Comparison of ENCODE assay signal across 16 mouse cellular contexts in the genomic region with DNA sequence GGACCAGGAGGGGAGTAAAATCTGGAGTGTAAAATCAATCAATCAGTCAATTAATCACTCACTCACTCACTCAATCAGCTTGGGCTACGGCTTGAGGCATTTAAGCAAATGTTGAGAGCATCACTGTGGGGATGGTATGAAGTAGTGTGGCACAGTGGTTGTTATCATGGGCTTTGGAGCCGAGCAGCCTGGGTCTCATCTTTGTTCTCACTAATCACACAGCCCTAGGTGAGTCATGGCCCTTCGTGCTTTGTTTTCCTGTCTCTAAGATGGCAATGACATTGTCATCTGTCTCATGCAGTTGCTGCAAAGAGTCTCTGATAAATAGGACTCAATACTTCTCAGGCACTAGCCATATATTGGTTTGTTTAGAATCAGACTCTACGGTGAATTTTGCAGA.
A peak's percentile ranks its signal among the peaks of the same experiment; 100 is the strongest.
DNase-seq lines count a peak whose midpoint lies in the region.
"Had no signal": no experiment of that assay in that cellular context is flagged by ENCODE, and none has a peak within 500 bp of the region (broad histone marks: within the 10 kb centered on the region; RNA-seq: fewer than 3 reads in every experiment).

No protein-coding gene starts in this region.

- DNase-seq in adrenal gland, adult 2 months = peak; percentile 34
- no peak for DNase-seq in adrenal gland, postnatal 14 days
- DNase-seq in adrenal gland, postnatal 36 days = peak; percentile 19 to 31
- no peak for DNase-seq in adrenal gland, adult 8-10 months
- DNase-seq in heart, adult 11 months = peak; percentile 53
- no peak for DNase-seq in heart, adult 8-10 months (ENCODE audit: low spot score)
- DNase-seq: adrenal gland, postnatal 10 days; adrenal gland, postnatal 25 days; B cell, adult 2 months; cerebellum, adult 11 months; cerebellum, adult 11-12 months; cerebellum, adult 18-20 months; cerebellum, adult 2 months; cerebellum, adult 8-10 months; cerebellum, adult 9-10 months; cerebellum, adult 9-11 months had no signal

Comparison
In these comparisons a context has a peak if more than half of its experiments do, and no peak if none do; other contexts are left out.
1. DNase-seq: peak in adrenal gland, adult 2 months (single experiment), adrenal gland, postnatal 36 days (2 of 2) and heart, adult 11 months (single experiment); none in adrenal gland, postnatal 14 days (single experiment), adrenal gland, adult 8-10 months (single experiment) and heart, adult 8-10 months (single experiment).